Mouse (Mus musculus): ENCODE measurements around the gene Tmem161b. TPM values are rescaled to one million over a fixed set of nuclear protein-coding genes. Genes with fewer than 3 reads are reported as not detected.

Tmem161b gene
- total and polyA plus RNA-seq, 3 experiments = 10.9 to 16.7 TPM; not detected in 1

- Histone ChIP-seq H3K27me3 (ENCODE audit: control insufficient read depth in 1 of 2, insufficient read depth in 2 of 2, low read length in 2 of 2) (no peaks in the 10 kb centered on the region), H3K4me1 (ENCODE audit: control insufficient read depth in 1 of 2, insufficient read depth in 2 of 2, low read length in 2 of 2) (peaks cover 0 to 6% of the 10 kb centered on the region in 2 experiments; a peak in 2 of 4 replicates), H3K27ac (ENCODE audit: control insufficient read depth, low read depth, low read length) (no peak overlapping the region), H3K79me2 (ENCODE audit: control insufficient read depth, insufficient read depth, low read length, poor library complexity) (no peaks in the 10 kb centered on the region; the same call in 1 of the 2 replicates), H3K36me3 (ENCODE audit: control insufficient read depth in 1 of 2, insufficient read depth in 2 of 2, low read length in 2 of 2) (no peaks in the 10 kb centered on the region; a peak in 2 of 4 replicates), H3K4me3 (ENCODE audit: control insufficient read depth in 1 of 2, insufficient read depth in 1 of 2, low read depth in 2 of 2, low read length in 2 of 2) (no peak overlapping the region), H3K9me3 (replicated peaks; ENCODE audit: insufficient read depth, low read length) (no peaks in the 10 kb centered on the region), H3K9ac (ENCODE audit: control insufficient read depth, low read depth, low read length, poor library complexity, severe bottlenecking) (no peak overlapping the region)
- TF ChIP-seq BHLHE40 (IDR thresholded peaks at IDR 0.05; ENCODE audit: borderline replicate concordance, low read depth, low read length) = no peak
- DNase-seq (ENCODE audit: low read depth, low spot score) = no peak
Observed at GRCm38 (mm10) chr13:84344711-84345110, 122.6 kb downstream of the Tmem161b start.

GRCm38 (mm10) chr13:84345114-84345513 lies 123.0 kb downstream of the Tmem161b start:
- Histone ChIP-seq H3K4me3 (ENCODE audit: control insufficient read depth in 1 of 2, insufficient read depth in 1 of 2, low read depth in 2 of 2, low read length in 2 of 2) (no peak overlapping the region), H3K9me3 (replicated peaks; ENCODE audit: insufficient read depth, low read length) (no peaks in the 10 kb centered on the region), H3K4me1 (ENCODE audit: control insufficient read depth in 1 of 2, insufficient read depth in 2 of 2, low read length in 2 of 2) (peaks cover 0 to 9% of the 10 kb centered on the region in 2 experiments; a peak in 3 of 4 replicates), H3K27ac (ENCODE audit: control insufficient read depth, low read depth, low read length) (no peak overlapping the region), H3K27me3 (ENCODE audit: control insufficient read depth in 1 of 2, insufficient read depth in 2 of 2, low read length in 2 of 2) (no peaks in the 10 kb centered on the region), H3K36me3 (ENCODE audit: control insufficient read depth in 1 of 2, insufficient read depth in 2 of 2, low read length in 2 of 2) (peaks cover 0 to 3% of the 10 kb centered on the region in 2 experiments; a peak in 2 of 4 replicates), H3K9ac (ENCODE audit: control insufficient read depth, low read depth, low read length, poor library complexity, severe bottlenecking) (no peak overlapping the region), H3K79me2 (ENCODE audit: control insufficient read depth, insufficient read depth, low read length, poor library complexity) (no peaks in the 10 kb centered on the region; the same call in 1 of the 2 replicates)
- no peak for TF ChIP-seq POLR2AphosphoS2 (IDR thresholded peaks at IDR 0.05; ENCODE audit: low read length)
- no peak for TF ChIP-seq POLR2A (IDR thresholded peaks at IDR 0.05; ENCODE audit: control insufficient read depth in 1 of 2, insufficient read depth in 1 of 2, low read depth in 1 of 2, low read length in 2 of 2, poor library complexity in 1 of 2)
- TF ChIP-seq ZKSCAN1 (IDR thresholded peaks at IDR 0.05; ENCODE audit: low read depth, low read length) = no peak
- TF ChIP-seq KAT2A (conservative IDR thresholded peaks at IDR 0.05; ENCODE audit: low read depth, low read length) = no peak
- no peak for TF ChIP-seq MAX (IDR thresholded peaks at IDR 0.05; ENCODE audit: low read length)
- TF ChIP-seq USF2 (IDR thresholded peaks at IDR 0.05; ENCODE audit: borderline replicate concordance in 1 of 2, insufficient read depth in 1 of 2, low read depth in 1 of 2, low read length in 2 of 2) = no peak
- no peak for TF ChIP-seq MAZ (IDR thresholded peaks at IDR 0.05; ENCODE audit: low read depth, low read length)
- DNase-seq (ENCODE audit: low read depth, low spot score) = no peak
